Mouse (Mus musculus): ENCODE data around the gene Vmn2r10. TPM values are rescaled to one million over a fixed set of nuclear protein-coding genes. Genes with fewer than 3 reads are reported as not detected.
"Not testable (repeated sequence)": the region's sequence is repeated elsewhere in the genome, so short reads cannot be mapped to it uniquely, and the experiment has no call there.

Vmn2r10 gene
- not detected in 3 replicates for total RNA-seq (2017)

- ATAC-seq (replicated peaks; ENCODE audit: insufficient number of reproducible peaks, low FRiP score, low TSS enrichment, poor library complexity, severe bottlenecking): not testable (repeated sequence)
Measured at GRCm38 (mm10) chr5:109006427-109006826, at the start of gene Vmn2r10. Gene Vmn2r10, minus strand, starts transcription at chr5:109006527.

- no peak for ATAC-seq (replicated peaks; ENCODE audit: insufficient number of reproducible peaks, low FRiP score, low TSS enrichment, poor library complexity, severe bottlenecking)
Measured at GRCm38 (mm10) chr5:109055286-109055685, 49.0 kb upstream of the Vmn2r10 start.

GRCm38 (mm10) chr5:109032591-109032990, 26.3 kb upstream of the Vmn2r10 start:
- no peak for ATAC-seq (replicated peaks; ENCODE audit: insufficient number of reproducible peaks, low FRiP score, low TSS enrichment, poor library complexity, severe bottlenecking)

- ATAC-seq (replicated peaks; ENCODE audit: insufficient number of reproducible peaks, low FRiP score, low TSS enrichment, poor library complexity, severe bottlenecking): no peak
Measured at GRCm38 (mm10) chr5:108988924-108989323, 17.4 kb downstream of the Vmn2r10 start.

Other genes starting within 250 kb of the Vmn2r10 start
- not detected in 3 replicates for gene Rnf212, start 231.5 kb downstream of the Vmn2r10 start, total RNA-seq (2017)
- gene Tmed11, start 211.2 kb downstream of the Vmn2r10 start, total RNA-seq (2017): not detected in 3 replicates
- gene Vmn2r8, start 197.7 kb downstream of the Vmn2r10 start, total RNA-seq (2017): not detected in 3 replicates
- under 0.01 to 0.19 TPM in 2 of 3 replicates, not detected in the other for gene Vmn2r9, start 153.9 kb downstream of the Vmn2r10 start, total RNA-seq (2017)
- not detected in 3 replicates for gene Vmn2r11, start 53.0 kb upstream of the Vmn2r10 start, total RNA-seq (2017)
- gene Vmn2r12, start 91.4 kb upstream of the Vmn2r10 start, total RNA-seq (2017): not detected in 3 replicates
- not detected in 3 replicates for gene Vmn2r13, start 185.7 kb upstream of the Vmn2r10 start, total RNA-seq (2017)
- gene Vmn2r14, start 218.2 kb upstream of the Vmn2r10 start, total RNA-seq (2017): not detected in 3 replicates

All from monocyte, adult 5-6 weeks (primary cell).